Mouse (Mus musculus) bone marrow, adult 2 months (tissue): Measurements from ENCODE around the gene Tbc1d5. TPM values are rescaled to one million over a fixed set of nuclear protein-coding genes. Genes with fewer than 3 reads are reported as not detected.

ENCODE experiments used
- H3K27ac ChIP-seq: fragments of 200-500 bp; 2 replicates; pipeline ENCODE4 v1.5.1; 2012; ENCODE audit warnings: low read depth, mild to moderate bottlenecking, control low read depth, inconsistent platforms, low read length; ENCODE audit not compliant: control insufficient read depth, poor library complexity, insufficient read depth
- H3K4me1 ChIP-seq: fragments of 200-500 bp; 2 replicates; pipeline ENCODE4 v1.6.1; 2011; ENCODE audit warnings: low read length; ENCODE audit not compliant: control insufficient read depth, insufficient read depth
- H3K4me3 ChIP-seq: fragments of 200-500 bp; replicated peaks from 2 replicates; pipeline ENCODE3; 2011; ENCODE audit warnings: mild to moderate bottlenecking, low read depth, low read length, control low read depth; ENCODE audit not compliant: control insufficient read depth
- CTCF ChIP-seq: fragments of 200-500 bp; IDR thresholded peaks from 2 replicates; pipeline ENCODE4 v1.5.1; 2011; ENCODE audit warnings: low read length, control low read depth; ENCODE audit not compliant: control insufficient read depth, insufficient read depth
- POLR2A ChIP-seq: fragments of 200-500 bp; IDR thresholded peaks from 2 replicates; pipeline ENCODE4 v1.6.1; 2011; ENCODE audit warnings: low read depth, mild to moderate bottlenecking, control low read depth, low read length, borderline replicate concordance; ENCODE audit not compliant: control insufficient read depth
- WGBS: fragments of 180-500 bp; shearing (Covaris S2); methylation state at CpG from one replicate; pipeline ENCODE4 v1.1.7; 2018; 5-methylcytosine and 5-hydroxymethylcytosine counted together
- polyA plus RNA-seq: library from polyadenylated mRNA; stranded (reverse); fragments of >200 nt; gene quantifications from 2 replicates; pipeline ENCODE4 v1.2.4, GENCODE M21; 2011; ENCODE audit warnings: low replicate concordance; ENCODE audit not compliant: missing spikeins, insufficient read depth, insufficient read length

The Tbc1d5 gene
- 9.0 and 9.4 TPM in 2 replicates for polyA plus RNA-seq

DNA sequence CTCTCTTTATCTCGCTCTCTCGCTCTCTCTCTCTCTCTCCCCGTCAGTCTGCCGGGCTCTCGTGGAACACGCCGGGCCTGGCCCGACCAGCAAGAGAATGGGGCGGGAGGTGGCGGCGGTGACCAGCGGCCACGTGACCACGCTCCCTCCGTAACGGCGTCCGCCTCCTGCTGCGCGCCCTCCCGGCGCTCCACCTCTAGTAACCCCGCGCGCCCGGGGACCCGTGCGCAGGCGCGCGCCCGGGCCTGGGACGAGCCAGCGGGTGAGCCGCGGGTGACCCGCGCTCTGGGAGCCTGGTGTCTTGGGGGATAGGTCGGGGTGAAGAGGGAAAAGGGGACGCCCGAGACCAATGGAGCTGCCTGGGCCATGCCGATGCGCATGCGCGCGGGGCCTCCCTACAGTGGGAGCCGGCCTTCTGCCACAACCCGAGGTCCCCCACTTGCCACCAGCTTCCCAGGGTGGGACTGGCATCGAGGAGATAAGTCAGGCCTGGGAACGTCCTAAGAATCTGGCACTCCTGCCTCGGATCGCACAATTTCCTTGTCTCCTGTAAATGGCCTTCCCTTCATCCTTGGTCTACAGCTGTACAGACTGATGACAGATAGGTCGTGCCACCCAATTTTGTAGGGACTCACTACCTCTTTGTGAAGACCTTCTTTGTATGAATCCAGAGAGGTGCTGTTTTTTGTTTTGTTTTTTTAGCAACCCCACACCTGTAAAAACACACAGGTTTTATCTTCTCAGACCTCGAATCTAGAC is at the start of gene Tbc1d5:
Gene Tbc1d5 (minus strand): TSS at position 158 of the 759 bp plus-strand sequence.
- Histone ChIP-seq H3K4me3 (peak within 1 kb of the TSS; percentile 86), H3K4me1 (no peaks in the 10 kb centered on the region; the same call in 1 of the 2 replicates), H3K27ac (peak within 1 kb of the TSS; percentile 96)
- TF ChIP-seq POLR2A = peak; percentile 97
- TF ChIP-seq CTCF = no peak
- 2% methylated on average over 54 of the region's 54 CpGs for WGBS

DNA sequence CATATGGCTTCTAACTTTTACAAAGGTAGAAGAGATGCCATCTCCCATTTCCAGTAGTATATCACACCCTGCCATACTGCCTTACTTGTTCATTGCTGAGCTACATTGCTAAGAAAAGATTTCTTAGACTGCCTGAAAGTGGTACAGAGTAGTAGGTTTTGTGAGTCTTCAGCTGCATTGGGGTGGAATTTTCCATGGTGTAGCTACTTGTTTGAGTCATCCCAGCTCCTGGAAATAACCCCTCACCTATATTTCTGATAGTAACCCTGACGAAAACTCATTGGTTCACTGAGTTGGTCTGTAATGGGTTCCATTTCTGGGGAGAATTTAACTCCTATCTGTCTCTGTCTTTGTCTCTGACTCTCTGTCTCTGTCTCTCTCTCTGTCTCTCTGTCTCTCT is 46.9 kb upstream of the Tbc1d5 start:
- no peaks in the 10 kb centered on the region for H3K4me1 ChIP-seq
- TF ChIP-seq POLR2A = no peak
- no peak for TF ChIP-seq CTCF
- WGBS = 86% methylated on average over 1 of the region's 1 CpGs
- H3K27ac ChIP-seq = no peak overlapping the region
- no peak overlapping the region for H3K4me3 ChIP-seq

DNA sequence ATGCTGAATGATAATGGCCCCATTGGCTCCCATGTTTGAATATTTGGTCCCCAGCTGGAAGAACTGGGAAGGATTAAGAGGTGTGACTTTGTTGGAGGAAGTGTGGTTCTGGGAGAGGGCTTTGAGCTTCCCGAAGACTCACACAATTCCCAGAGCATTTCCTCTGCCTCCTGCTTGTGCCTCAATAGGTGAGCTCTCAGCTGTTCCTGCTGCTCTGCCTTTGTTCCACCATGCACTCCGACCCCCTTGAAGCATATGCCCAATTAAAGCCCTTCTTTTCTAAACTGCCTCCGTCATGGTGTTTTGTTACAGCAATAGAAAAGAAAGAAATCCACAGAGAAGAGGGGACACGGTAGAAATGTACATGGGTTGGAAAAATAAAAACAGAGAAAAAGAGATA is 44.0 kb upstream of the Tbc1d5 start:
- Histone ChIP-seq H3K27ac (no peak overlapping the region), H3K4me1 (no peaks in the 10 kb centered on the region; the same call in 1 of the 2 replicates), H3K4me3 (no peak overlapping the region)
- no peak for TF ChIP-seq CTCF
- TF ChIP-seq POLR2A = no peak
- WGBS = 76% methylated on average over 4 of the region's 4 CpGs

DNA sequence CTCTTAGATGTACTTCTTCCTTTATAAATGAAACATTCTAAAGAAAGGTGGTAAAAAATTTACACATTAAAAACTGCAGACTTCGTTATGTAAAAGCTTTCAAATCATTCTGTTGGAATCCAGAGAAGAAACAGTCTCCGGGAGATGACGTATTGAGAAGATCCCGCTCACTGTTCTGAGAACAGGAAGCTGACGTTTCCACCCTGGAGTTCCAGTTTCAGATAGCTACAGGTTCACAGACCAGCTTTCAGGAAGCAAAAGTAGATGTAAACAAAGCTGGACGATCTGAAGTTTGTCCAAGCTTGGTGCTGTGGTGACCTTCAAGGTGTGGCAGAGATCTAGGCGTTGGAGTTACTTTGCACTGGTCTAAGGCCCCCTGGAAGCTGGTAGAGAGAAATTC is 41.9 kb upstream of the Tbc1d5 start:
- WGBS = 48% methylated on average over 7 of the region's 7 CpGs
- no peak overlapping the region for H3K4me3 ChIP-seq
- no peaks in the 10 kb centered on the region; the same call in 1 of the 2 replicates for H3K4me1 ChIP-seq
- no peak overlapping the region for H3K27ac ChIP-seq
- TF ChIP-seq POLR2A = no peak
- no peak for TF ChIP-seq CTCF

DNA sequence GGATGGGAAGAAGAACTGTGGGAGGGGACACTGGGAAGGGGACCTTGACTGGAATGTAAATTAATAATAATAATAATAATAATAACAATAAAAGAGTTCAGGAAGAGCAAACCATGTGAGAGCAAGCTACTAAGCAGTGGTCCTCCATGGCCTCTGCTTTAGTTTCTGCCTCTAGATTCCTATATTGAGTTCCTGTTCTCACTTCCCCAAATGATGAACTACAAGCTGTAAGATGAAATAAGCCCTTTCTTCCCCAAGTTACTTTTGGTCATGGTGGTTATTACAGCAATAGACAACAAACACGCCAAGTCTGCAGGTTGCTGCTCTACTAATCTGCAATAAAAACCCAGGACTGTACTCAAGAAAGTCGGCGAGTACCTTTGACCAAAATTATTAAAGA is 40.7 kb upstream of the Tbc1d5 start:
- WGBS = 46% methylated on average over 3 of the region's 3 CpGs
- TF ChIP-seq POLR2A (no peak), CTCF (no peak)
- Histone ChIP-seq H3K4me1 (no peaks in the 10 kb centered on the region; the same call in 1 of the 2 replicates), H3K4me3 (no peak overlapping the region), H3K27ac (no peak overlapping the region)

GRCm38 (mm10) chr17:51216426-51216825 is 37.3 kb upstream of the Tbc1d5 start:
- no peaks in the 10 kb centered on the region; the same call in 1 of the 2 replicates for H3K4me1 ChIP-seq
- TF ChIP-seq CTCF (no peak), POLR2A (no peak)
- H3K27ac ChIP-seq = no peak overlapping the region
- H3K4me3 ChIP-seq = no peak overlapping the region
- 90% methylated on average over 6 of the region's 6 CpGs for WGBS

- 13% methylated on average over 2 of the region's 2 CpGs for WGBS
- H3K27ac ChIP-seq = no peak overlapping the region
- no peak overlapping the region for H3K4me3 ChIP-seq
- no peaks in the 10 kb centered on the region; the same call in 1 of the 2 replicates for H3K4me1 ChIP-seq
- TF ChIP-seq POLR2A (no peak), CTCF (no peak)
Observed at GRCm38 (mm10) chr17:51209565-51209964, 30.4 kb upstream of the Tbc1d5 start.

- H3K4me3 ChIP-seq = no peak overlapping the region
- 76% methylated on average over 2 of the region's 2 CpGs for WGBS
- no peak for TF ChIP-seq POLR2A
- no peak for TF ChIP-seq CTCF
Observed at GRCm38 (mm10) chr17:51204643-51205042, 25.5 kb upstream of the Tbc1d5 start.

More at GRCm38 (mm10) chr17:51204643-51205042, 25.5 kb upstream of the Tbc1d5 start:
- Histone ChIP-seq H3K27ac (no peak overlapping the region), H3K4me1 (no peaks in the 10 kb centered on the region; the same call in 1 of the 2 replicates)
